Mouse (Mus musculus): ENCODE results near the gene Gtsf1l.
A peak's percentile ranks its signal among the peaks of the same experiment; 100 is the strongest.
"Not testable (repeated sequence)": the region's sequence is repeated elsewhere in the genome, so short reads cannot be mapped to it uniquely, and the experiment has no call there.

Gtsf1l gene

DNA sequence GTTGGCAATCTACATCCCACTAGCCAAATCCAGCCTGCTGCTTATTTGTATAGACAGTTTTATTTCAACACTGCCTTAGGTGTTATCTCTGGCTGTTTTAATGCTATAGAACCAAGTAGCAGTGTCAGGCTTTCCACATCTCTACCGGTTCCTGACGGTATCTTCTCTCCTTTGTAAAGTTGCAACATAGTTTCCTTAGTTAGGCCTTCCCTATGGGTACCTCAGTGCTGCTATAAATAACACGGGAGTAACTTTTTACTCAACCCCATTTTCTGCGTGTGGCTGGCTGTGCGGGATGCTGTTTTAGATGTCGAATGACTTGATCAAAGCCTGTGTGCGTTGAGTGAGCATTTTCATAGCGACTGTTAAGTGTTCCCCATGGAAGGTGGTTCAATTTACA is 1.1 kb downstream of the Gtsf1l start:
- no peak for DNase-seq (ENCODE audit: low spot score)

DNA sequence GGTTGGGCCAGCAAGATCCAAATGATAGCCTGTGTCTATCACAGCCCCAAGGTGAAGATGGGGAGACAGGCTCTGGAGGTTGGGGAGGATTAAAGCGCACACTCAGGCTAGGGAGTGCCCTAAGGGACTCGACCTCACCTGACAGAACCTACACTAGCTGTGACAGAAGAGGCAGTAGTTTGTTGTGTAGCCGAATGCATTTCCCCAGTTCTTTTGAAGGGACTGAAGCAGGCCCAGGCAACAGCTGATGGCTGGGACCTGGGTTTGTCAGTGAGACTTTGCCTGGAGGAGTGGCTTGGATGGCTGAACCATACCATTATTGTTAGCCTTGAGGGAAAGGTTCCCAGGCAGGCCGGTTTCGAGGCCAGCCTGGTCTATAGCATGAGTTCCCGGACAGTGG is 2.6 kb downstream of the Gtsf1l start:
- no peak for DNase-seq (ENCODE audit: low spot score)

DNA sequence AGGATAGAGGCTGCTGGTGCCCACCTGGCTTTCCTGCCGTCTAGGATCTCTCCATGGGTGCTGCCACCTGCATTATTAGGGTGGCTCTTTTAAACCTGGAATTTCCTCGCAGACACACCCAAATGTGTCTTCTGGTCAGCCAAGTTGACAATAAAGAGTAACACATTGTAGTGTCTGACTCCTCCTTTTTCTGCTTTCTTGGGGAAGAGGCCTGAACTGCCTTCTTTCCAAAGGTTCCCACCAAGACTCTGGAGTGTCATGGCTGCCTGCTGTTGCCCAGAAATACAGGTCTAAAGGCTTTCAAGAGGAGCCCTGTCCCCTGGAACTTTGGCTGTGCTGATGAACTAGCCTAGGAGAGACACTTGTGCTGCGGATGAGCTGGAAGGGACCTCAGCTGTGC is 3.1 kb downstream of the Gtsf1l start:
- no peak for DNase-seq (ENCODE audit: low spot score)

DNA sequence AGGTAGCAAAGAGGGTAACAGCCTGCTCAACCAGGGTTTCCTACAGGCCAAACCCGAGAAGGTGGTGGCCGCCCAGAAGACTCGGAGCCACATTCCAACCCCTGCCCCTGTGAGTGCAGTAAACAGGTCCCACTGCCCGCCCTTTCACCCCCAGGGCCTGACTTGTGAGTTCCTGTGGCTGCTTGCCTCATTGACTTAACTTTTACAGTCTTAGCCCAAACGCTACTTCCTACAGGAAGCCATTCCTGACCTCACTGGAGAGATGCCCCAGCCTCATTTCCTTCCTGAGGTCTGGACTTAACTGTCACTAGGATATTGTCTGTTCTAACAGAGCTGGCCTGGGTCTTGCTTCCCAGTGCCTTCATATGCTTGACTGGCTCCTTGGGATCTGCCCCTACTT is 5.1 kb downstream of the Gtsf1l start:
- peak; percentile 22 for DNase-seq (ENCODE audit: low spot score)

DNA sequence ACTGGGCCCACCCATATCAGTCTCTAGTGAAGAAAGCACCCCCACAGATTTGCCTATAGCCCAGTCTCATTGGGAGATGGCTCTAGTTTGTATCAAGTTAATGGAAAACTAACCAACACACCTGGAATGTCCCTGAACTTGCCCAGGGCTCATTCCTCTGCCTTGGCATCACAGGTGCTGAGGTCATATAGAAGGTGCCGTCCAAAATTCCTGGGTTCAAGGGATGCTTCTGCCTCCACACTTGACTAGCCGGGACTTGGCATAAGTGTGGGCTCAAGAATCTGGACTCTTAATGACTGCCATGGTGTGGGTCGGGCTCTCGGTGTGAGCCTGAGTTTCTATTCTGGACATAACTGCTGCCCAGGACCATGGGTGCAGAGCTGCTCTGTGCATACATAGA is 8.6 kb downstream of the Gtsf1l start:
- DNase-seq (ENCODE audit: low spot score): no peak

DNA sequence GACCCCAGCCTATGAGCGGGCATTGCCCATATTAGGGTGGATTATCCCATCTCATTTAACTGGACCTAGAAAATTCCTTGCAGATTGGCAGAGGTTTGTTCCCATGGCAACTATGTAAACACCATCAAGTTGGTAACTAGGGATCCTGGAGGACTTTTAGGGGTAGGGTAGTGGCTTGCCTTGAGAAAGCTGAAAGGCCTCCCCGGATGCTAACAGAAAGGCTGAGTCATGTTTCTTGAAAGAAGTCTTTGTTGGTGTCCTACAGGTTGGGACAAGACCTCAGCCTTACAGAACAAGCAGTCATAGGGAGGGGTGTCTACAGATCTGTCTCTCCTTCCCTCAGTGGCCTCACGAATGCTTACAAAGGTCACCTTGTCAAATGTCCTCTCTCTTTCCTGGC is 12.4 kb downstream of the Gtsf1l start:
- DNase-seq (ENCODE audit: low spot score): no peak

DNA sequence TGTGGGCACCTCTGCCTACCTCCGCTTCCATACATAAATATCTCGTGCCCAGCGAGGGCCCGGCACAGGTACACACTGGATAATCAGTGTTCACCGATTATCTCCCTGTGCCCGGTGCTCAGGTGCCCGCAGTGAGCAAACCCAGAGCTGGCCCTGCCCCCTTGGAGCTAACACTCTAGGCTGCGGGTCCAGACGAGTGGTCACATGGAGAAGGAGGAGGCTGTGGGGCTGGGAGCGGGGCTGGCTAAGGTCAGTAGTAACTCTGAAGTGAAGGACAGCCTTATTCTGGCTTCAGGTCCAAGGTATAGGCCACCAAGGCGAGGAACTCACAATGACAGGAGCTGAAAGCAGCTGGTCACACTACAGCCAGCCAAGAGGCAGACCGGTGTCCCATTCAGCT is 12.8 kb downstream of the Gtsf1l start:
- DNase-seq (ENCODE audit: low spot score): no peak

DNA sequence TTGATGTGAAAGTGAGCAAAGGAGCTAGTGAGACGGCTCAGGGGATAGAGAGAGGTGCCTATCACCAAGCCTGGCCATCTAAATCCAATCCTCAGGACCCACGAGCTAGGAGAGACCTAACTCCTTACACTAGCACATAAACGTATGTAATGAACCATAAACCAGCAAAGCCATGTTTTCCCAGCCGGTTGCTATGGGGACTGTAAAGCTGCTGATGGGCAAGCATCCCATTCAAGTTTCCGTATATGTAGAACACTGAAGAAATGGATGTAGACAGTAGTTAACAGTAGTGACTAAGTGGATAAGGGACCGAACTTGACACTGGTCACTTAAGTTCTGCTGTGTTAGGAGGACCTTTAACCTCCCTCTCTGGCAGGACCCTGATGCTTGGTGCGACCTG is 13.6 kb downstream of the Gtsf1l start:
- DNase-seq (ENCODE audit: low spot score): no peak

DNA sequence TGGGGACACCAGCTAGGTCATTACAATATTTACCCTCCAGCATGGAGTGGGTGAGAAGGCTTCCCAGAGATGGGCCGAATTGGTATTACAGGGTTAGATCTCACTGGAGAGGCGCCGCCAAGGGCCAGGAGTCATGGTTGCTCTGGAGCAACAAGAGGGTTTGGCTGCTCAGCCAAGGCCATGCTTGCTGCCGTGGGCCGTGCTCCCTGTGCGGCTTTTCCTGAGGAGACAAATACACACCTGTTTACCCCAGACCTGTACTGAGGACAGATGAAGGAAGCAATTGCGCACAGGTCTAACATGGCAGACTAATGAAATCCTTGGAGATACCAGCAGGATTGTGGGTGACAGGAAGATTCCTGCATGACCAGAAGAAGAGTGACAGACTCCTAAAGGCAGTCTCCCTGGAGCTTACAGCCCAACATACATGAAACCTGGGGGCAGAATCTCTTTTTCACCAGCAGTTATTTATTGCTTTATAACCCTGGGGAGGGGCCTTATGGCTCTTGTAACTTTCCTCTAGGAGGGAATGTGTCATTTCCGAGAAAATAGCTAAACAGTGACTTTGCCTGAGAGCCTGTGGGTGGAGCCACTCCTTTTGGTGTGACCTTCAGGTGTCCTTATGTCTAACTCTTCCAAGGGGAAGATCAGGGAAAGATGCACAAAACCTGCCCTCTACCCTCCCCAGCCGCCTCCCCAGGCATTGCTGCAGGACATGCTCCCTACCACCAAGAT is 14.5 kb downstream of the Gtsf1l start:
- DNase-seq (ENCODE audit: low spot score): no peak

DNA sequence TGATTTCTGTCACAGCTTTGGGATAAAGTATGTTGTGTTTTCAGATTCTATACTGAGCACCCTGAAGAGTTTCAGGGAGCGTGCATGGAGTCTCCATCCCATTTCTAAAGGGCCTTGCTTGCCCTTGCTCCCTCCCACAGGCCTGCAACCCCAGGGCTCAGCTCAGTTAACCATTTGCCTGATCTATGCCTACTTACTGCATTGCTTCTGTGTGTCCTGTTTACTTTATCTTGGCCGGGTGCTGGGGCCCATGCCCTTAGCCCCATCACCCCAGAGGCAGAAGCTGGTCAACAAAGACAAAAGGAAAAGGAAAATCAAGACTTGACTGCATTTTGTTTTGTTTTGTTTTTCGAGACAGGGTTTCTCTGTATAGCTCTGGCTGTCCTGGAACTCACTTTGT is 16.1 kb downstream of the Gtsf1l start:
- DNase-seq (ENCODE audit: low spot score): no peak

DNA sequence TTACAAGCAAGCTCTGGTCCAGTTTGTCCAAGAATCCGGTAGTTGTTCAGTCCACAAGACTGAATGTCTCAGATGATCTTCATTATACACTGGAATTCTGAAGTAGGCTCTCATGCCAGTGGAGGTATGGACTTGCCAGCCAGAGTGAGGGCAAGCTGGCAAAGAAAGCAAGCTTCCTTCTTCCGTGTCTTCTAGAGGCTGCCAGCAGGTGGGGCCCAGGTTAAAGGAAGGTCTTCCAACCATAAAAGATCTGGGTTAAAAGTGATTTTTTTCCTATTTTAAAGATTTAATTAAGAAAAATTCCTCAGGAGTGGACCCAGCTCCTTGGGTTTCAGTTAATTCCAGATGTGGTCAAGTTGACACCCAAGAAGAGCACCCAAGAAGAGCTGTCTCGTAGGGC is 17.4 kb downstream of the Gtsf1l start:
- no peak for DNase-seq (ENCODE audit: low spot score)

DNA sequence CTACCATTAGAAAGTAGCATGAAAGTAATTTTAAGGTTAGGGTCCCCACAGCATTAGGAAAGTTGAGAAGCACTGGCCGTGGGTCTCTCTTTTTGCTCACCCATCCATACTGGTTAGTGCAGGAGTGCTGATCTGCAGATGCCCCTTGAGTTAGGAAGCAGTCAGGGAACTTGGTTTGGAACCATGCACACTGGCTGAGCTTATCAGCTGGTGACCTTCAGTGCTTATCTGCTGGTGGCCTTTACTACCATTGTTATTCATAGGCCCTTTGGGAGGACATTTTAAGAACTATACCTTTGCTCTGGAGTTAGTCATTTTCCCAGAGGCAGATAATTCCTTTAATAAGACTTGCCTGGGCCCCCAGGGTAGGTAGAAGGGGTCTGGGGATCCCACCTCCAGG is 20.4 kb downstream of the Gtsf1l start:
- DNase-seq (ENCODE audit: low spot score): no peak

DNA sequence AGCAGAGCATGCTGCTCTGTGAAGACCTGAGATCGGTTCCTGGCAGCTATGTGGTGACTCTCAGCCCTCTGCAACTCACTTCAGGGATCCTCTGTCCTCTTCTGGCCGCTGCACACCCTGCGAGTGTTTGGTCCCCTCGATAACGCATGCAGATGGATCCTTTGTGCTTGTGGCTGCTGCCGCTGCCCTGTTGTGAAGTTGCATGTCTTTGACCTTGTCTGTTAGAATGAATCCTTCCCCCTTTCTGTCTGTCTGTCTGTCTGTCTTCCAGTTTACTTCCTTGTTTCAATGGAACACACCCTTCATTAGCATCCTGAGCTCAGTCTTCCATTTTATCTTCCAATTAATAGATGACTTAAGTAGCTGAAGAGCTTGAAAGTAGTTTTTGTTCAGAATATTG is 21.3 kb downstream of the Gtsf1l start:
- no peak for DNase-seq (ENCODE audit: low spot score)

DNA sequence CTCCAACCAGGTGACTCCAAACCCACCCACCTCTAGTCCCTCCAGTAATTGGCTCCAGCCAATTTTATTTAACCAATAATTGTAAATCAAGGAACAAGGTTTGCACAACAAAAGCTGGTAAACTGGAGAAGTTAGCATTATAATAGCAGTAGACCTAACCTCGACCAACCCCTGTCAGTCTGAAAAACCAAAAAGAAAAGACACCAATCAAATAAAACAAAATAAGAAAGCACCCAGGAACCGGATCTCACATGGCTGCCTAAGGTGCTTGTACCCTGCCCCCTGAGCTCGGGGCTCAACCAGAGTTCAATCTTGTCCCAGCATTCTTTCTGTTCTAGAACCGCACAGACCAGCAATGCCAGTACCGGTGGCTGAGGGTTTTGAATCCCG is 25.5 kb downstream of the Gtsf1l start:
- DNase-seq (ENCODE audit: low spot score): no peak

DNA sequence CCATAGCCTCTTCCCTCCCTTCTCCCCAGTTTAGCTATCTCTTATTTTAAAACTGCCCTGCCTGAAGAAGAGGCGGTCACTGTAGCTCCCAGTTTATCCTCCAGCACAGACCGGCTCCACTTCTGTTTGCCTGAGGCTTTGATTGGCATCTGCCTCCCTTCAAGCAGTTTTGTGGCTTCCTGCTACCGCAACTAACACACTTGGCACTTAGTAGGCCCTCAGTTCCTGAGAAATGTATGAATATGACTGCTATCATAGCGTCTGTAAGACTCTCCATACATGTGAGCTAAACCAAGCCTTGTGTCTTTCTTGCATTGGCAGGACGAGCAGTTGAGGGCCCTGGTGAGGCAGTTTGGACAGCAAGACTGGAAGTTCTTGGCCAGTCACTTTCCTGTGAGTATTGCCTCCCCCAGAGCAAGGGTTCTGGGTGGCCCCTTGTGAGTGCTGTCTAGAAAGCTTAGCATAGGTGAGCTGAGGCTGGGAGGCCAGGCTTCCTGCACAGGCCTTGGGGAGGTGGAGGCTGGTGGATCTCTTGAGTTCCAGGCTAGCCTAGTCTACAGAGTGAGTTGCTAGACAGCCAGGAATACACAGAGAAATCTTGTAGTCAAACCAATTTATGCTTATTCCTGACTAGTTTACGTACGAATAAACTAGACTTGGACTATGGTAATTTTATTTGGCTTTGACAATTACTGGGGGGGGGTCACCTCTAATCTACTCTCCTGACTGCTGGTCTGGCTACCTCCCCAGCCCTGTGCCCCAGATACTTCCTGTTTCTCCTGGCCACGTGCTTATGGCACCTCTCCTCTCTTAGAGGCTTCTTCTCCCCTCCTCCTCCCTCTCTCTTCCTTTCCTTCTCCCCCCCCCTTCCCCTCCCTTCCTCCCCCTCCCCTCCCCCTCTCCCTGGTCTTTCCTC is 26.2 kb downstream of the Gtsf1l start:
- no peak for DNase-seq (ENCODE audit: low spot score)

DNA sequence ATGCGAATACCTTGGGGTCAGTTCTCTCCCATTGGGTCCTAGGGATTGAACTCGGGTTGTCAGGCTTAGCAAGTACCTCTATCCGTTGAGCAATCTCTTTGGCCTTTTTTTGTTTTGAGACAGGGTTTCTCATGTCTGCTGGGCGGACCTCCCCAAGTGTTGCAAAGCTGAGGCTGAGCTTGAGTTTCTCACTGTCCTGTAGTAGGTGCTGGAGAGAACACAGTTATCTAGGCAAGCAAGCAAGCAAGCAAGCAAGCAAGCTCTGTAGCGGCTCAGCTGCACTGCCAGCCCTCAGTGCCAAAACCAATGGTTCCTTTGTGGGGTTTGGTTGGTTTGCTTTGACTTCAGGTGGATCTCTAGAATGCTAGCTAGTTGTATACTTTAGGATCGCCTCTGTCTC is 27.0 kb downstream of the Gtsf1l start:
- no peak for DNase-seq (ENCODE audit: low spot score)

DNA sequence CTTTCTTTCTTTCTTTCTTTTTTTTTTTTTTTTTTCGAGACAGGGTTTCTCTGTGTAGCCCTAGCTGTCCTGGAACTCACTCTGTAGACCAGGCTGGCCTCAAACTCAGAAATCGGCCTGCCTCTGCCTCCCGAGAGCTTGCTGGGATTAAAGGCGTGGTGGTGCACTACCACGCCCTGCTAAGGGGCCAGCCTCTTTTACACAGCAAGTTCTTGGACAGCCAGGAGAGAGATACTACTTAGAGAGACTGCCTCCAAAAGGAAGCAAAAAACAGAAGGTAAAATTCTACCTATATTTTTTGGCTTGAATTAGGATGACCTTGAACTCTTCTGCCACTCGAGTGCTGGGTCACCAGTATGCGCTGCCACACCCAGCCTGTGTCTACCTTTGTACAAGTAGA is 28.7 kb downstream of the Gtsf1l start:
- DNase-seq (ENCODE audit: low spot score): not testable (repeated sequence)

DNA sequence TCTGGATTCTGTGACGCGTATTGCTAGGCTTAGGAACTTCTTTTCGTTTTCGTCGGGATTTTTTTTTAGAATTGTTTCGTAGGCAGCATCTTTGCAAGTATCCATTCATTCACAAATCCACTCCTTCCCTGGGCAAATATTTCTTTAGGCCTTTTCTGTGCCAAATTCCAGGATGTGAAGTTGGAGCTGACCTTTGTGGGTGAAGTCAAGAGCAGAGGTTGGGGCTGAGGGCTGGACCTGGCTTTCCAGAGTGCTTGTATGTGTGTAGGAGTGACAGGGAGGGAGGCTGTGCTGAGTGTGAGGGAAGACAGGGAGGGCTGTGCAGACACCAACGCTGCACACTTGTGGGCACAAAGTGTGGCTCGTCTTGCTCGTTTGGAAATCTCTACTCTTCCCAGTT is 31.1 kb downstream of the Gtsf1l start:
- no peak for DNase-seq (ENCODE audit: low spot score)

DNA sequence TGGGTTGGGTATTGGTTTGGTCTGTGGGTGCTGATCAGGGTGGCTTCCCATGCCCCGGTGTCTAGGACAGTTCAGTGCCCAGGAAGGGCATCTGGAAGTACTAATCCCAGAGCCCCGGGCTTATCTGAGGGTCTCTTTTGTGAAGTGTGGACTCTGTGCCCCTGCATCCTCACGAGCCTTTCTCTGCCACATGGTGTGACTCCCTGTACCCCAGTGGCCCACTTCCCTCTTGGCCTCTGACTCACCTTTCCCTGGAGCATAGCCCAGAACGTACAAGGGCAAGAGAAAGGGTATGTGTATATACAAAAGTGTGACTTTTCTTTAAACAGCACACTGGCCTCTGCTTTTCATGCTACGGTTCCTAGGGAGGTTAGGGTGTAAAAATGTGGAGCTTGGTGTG is 31.9 kb downstream of the Gtsf1l start:
- peak; percentile 29 for DNase-seq (ENCODE audit: low spot score)

DNA sequence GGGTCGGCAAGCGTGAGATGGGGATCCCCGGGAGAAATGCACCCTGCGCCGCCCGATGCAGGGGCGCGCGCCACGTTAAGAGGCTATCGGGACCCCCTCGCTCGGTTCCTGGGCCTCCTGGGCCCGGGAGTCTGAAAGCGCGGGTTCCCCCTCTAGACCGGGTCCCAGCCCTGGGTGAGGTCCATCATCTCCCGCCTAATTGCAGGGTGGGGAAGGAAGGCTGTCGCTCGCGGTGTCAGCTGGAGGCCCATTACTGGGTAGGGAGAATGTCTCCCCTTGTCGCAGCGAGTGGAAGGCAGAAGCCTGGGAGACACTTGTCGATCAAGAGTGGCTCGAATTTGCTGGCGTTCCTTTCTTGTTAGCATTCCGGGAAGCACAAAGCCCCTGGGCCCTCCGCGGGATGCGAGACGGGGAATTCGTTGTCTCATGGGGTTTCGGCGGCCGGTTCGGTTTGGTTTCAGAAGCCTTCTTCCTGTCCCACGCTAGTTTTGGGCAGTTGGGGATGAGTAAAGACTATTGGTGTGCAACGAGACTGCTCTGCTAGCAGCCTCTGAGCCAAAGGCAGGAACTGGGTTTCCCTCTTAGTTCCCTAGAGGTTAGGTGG is 32.7 kb downstream of the Gtsf1l start:
- DNase-seq (ENCODE audit: low spot score): peak; percentile 58

DNA sequence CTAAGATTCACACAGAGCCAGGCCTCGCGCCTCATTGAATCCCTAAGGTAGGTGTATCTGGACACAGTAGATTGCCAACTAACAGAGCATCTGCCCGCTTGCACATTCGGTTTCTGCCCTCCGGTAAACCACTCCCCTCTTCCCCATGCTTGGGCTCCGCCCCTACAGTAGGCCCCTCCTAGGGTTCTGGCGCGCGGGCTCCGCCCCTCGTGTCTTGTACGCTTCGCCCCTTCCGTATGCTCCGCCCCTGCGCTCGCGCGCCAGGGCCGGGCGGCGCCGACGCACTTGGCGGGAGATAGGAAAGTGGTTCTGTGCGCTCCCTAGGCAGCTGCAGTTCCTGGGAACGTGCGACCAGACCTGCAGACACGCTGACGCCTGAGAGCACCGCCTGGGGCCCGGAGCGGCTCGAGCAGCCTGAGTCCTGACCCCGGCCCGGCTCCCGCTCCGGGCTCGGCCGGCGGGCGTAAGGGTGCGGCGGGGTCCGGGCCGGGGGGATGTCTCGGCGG is 33.3 kb downstream of the Gtsf1l start, which contains the start of gene Mybl2:
Gene Mybl2 (plus strand): TSS at position 353 of the 506 bp plus-strand sequence.
- peak; percentile 98 for DNase-seq (ENCODE audit: low spot score)

DNA sequence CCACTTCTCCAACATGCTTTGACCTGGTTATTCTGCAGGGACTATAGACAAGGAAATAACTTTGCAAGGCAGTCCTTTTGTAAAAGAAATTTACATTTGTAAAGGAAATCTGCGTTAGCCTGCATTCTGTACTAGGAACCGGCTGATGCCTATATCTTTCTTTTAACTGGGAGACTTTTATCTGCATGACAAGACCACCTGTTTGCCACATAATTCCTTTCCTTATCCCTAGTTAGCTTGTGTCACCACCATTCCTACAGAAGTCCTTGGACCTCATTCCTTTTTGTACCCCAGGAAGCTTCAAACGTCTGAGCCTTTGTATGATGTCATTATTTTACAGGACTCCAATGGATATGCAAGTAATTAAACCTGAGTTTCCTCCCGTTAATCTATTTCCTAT is 34.8 kb downstream of the Gtsf1l start:
- no peak for DNase-seq (ENCODE audit: low spot score)

DNA sequence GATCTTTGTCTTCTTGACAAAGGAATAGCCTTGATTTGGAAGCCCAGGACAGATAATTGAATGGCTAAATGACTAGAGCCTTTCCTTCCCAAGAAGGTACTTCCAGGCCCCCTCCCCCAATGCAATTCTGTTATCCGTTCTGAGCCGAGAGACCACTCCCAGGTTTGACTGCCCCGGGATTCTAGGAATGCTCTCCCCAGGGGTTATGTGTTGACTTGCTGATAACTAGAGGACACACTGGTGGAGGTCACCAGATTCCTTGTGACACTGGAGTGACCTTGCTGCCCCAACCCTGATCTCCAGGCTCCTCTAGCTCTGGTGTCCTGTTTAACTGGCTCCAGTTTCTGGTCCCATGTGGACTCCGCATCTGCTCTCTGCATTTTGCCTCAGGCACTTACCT is 35.6 kb downstream of the Gtsf1l start:
- DNase-seq (ENCODE audit: low spot score): no peak
